Mouse (Mus musculus) spleen, adult 2 months (tissue): ENCODE measurements around the gene Kif26a. TPM values are rescaled to one million over a fixed set of nuclear protein-coding genes. Genes with fewer than 3 reads are reported as not detected.

ENCODE experiments used
- DNase-seq, 2 experiments: peaks; one replicate each; pipeline versions ENCODE4 v3.0.0 to v3.0.0-alpha.2; 2012 to 2021; ENCODE audit warnings: low spot score in 2 of 2, low read depth in 1 of 2
- H3K27ac ChIP-seq: fragments of 200-500 bp; 2 replicates; pipeline ENCODE4 v1.5.1; 2012; ENCODE audit warnings: low read length, inconsistent platforms; ENCODE audit not compliant: insufficient read depth
- H3K27me3 ChIP-seq: fragments of 200-500 bp; 2 replicates; pipeline ENCODE4 v1.6.1; 2012; ENCODE audit warnings: mild to moderate bottlenecking, moderate library complexity, low read length, inconsistent platforms; ENCODE audit not compliant: control insufficient read depth, insufficient read depth
- H3K36me3 ChIP-seq: fragments of 200-500 bp; 2 replicates; pipeline ENCODE4 v1.6.1; 2012; ENCODE audit warnings: mild to moderate bottlenecking, low read length, inconsistent platforms; ENCODE audit not compliant: control insufficient read depth, insufficient read depth
- H3K4me1 ChIP-seq: fragments of 200-500 bp; 2 replicates; pipeline ENCODE4 v1.6.1; 2011; ENCODE audit warnings: inconsistent platforms; ENCODE audit not compliant: control insufficient read depth, insufficient read depth, insufficient read length
- H3K4me3 ChIP-seq: fragments of 200-500 bp; 2 replicates; pipeline ENCODE4 v1.5.1; 2011; ENCODE audit warnings: mild to moderate bottlenecking, inconsistent platforms; ENCODE audit not compliant: insufficient read depth, insufficient read length; ENCODE audit errors: extremely low read depth
- CTCF ChIP-seq: fragments of 200-500 bp; IDR thresholded peaks from 2 replicates; pipeline ENCODE4 v1.5.1; 2011; ENCODE audit warnings: mild to moderate bottlenecking, inconsistent platforms; ENCODE audit not compliant: insufficient read depth, insufficient read length, insufficient replicate concordance; ENCODE audit errors: extremely low read depth
- POLR2A ChIP-seq: fragments of 200-500 bp; IDR thresholded peaks from 2 replicates; pipeline ENCODE4 v1.6.1; 2011; ENCODE audit warnings: low read depth, low read length, inconsistent platforms
- WGBS: fragments of 180-500 bp; shearing (Covaris S2); methylation state at CpG from one replicate; pipeline ENCODE4 v1.1.7; 2018; 5-methylcytosine and 5-hydroxymethylcytosine counted together
- polyA plus RNA-seq: library from polyadenylated mRNA; depleted of rRNA; stranded (reverse); fragments of >200 nt; gene quantifications from 2 replicates; pipeline ENCODE4 v1.2.3, GENCODE M21; 2012

Kif26a gene
- polyA plus RNA-seq, 1 experiment: 1.8 TPM

DNA sequence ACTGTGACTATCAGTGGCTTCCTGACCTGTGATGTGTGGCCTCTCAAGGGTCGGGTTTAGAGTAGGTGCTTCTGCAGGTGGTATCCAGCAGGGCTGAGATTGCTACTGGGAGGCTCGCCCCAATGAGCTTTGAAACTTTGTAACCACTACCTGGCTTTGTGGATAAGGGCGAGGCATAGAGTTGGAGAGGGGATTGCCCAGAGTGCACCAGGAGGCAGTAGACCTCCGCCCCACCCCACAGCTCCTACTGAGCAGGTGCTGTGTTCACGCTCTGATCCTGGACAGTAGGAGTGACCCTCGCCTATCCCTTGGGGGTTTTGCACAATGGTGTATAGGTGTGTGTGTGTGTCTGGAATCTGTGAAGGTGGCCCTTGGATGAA lies 18.8 kb downstream of the Kif26a start:
- no peaks in the 10 kb centered on the region for H3K36me3 ChIP-seq
- H3K4me1 ChIP-seq: no peaks in the 10 kb centered on the region
- DNase-seq: no peak
- H3K27ac ChIP-seq: no peak overlapping the region
- no peak overlapping the region for H3K4me3 ChIP-seq
- 69% methylated on average over 6 of the region's 6 CpGs for WGBS
- H3K27me3 ChIP-seq: no peaks in the 10 kb centered on the region
- no peak for TF ChIP-seq CTCF
- no peak for TF ChIP-seq POLR2A

DNA sequence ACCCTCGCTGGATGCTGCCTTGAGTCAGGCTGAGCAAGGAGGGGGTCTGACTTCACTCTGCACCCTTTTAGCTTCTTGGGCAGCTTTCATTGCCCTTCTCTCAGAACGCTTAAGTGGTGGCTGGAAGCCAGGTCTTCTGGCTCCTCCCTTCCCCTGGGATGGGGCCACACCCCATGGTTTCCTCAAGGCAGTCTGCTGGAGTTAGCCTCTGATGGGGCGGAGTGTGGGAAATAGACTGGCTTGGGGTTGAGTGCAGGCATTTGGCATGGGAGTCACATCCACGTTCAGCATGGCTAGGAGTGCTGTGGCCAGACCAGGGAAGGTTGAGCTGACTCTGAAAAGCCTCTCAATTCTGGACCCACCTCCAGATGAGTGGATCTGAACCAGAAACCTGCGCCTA lies 23.2 kb downstream of the Kif26a start:
- DNase-seq: no peak
- Histone ChIP-seq H3K4me1 (no peaks in the 10 kb centered on the region), H3K27me3 (no peaks in the 10 kb centered on the region), H3K36me3 (no peaks in the 10 kb centered on the region), H3K27ac (no peak overlapping the region), H3K4me3 (no peak overlapping the region)
- TF ChIP-seq POLR2A (no peak), CTCF (no peak)
- 81% methylated on average over 5 of the region's 5 CpGs for WGBS

DNA sequence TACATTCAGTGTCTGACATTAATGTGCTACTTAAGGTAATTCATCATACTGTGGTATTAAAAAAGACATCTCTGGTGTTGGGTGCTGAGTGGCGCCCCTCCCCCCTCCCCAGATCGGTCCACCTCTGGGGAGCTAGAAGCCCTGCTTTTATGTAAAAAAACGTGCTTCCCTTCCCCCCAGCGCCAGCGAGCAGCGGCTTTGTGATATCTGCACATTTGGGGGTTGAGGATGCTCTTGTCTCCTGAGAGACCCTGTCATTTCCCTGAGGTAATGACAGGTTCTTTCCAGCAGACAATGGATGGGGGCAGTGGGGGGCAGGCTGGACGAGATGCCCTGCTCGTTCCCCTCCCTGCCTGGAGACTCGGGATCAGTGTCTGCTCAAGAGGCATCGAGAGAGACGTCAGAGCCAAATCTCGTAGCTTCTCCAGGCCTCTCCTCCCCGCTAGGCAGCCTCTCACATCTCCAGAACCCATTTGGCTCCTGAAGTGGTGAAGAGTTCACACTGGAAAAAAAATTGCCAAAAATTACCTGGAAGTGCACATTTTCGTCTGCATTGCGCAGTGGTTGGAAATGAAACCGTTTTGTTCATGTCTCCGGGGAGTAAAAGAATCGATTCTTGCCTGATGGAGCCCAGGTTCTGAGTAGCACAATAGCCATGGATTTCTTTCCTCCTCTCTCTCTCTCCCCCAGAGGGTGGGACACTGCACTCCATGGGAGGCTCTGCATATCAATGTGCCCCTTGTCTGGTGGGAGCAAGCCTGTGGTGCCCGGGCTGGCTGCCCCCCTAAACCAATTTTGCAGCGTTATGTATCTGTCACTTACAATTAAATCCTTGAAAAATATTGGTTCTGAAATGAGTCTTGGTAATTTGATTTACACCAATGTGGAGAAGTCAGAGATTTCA lies 24.9 kb downstream of the Kif26a start:
- Histone ChIP-seq H3K27ac (no peak overlapping the region), H3K36me3 (no peaks in the 10 kb centered on the region), H3K4me1 (no peaks in the 10 kb centered on the region), H3K27me3 (no peaks in the 10 kb centered on the region), H3K4me3 (no peak overlapping the region)
- WGBS: 83% methylated on average over 20 of the region's 20 CpGs
- no peak for TF ChIP-seq CTCF
- TF ChIP-seq POLR2A: no peak
- DNase-seq: no peak

DNA sequence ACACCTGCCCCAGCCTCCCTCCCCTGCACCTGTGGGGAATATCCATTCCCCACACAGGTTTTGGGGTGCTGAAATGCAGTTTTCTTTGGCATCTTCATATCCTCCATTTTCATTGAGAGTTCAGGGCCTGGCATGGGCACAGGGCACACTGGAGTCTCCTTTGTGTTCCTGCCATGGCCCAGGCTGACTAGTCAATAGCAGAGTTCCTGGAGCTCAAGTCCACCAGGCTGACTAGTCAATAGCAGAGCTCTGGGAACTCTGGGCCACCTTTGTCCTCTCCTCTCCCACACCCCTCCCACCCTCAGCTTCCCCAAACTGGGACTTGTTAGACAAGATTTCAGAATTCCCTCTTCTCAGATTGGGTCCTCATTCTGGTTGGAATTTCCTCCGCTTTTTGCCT lies 25.6 kb downstream of the Kif26a start:
- no peaks in the 10 kb centered on the region for H3K36me3 ChIP-seq
- H3K27me3 ChIP-seq: no peaks in the 10 kb centered on the region
- H3K4me3 ChIP-seq: no peak overlapping the region
- TF ChIP-seq POLR2A (no peak), CTCF (no peak)
- H3K27ac ChIP-seq: no peak overlapping the region
- WGBS: 85% methylated on average over 1 of the region's 1 CpGs
- no peaks in the 10 kb centered on the region for H3K4me1 ChIP-seq
- no peak for DNase-seq

DNA sequence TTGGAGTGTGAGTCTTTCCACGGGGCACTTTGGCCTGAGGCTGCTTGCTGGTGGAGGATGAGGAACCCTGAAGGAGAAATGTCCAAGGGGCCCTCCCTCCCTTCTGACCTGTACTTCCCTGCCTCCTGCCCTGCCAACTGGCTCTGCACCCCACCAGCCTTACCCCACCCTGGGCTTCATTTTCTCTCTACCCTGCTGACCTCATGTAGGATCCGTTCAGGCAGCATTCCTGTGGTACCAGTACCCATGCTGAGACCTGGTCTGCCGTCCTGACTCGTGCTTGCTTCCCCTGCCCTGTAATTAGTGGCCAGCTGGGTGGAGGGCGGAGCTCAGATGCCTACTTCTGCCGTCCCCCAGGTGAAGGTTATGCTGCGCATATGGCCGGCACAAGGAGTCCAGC lies 26.2 kb downstream of the Kif26a start:
- WGBS: 77% methylated on average over 8 of the region's 8 CpGs

DNA sequence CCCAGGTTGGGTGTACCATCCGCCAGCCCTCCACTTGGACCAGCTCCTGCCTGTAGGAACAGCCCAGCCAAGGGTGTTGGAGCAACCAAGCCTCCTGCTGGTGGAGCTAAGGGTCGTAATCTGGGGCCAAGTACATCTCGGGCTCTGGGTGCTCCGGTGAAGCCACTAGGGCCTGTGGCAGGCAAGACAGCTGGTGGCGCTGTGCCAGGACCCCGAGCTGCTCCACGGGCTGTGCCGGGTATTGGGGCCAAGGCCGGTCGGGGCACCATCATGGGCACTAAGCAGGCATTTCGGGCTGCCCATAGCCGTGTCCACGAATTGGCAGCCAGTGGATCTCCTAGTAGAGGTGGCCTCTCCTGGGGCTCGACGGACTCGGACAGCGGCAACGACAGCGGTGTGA lies 31.7 kb downstream of the Kif26a start:
- H3K4me3 ChIP-seq: no peak overlapping the region
- no peak for DNase-seq
- no peaks in the 10 kb centered on the region for H3K27me3 ChIP-seq
- H3K27ac ChIP-seq: no peak overlapping the region
- H3K36me3 ChIP-seq: no peaks in the 10 kb centered on the region
- H3K4me1 ChIP-seq: no peaks in the 10 kb centered on the region
- TF ChIP-seq POLR2A (no peak), CTCF (no peak)
- WGBS: 91% methylated on average over 19 of the region's 19 CpGs

More for the DNA sequence above, 26.2 kb downstream of the Kif26a start:
- no peaks in the 10 kb centered on the region for H3K4me1 ChIP-seq
- no peak overlapping the region for H3K4me3 ChIP-seq
- TF ChIP-seq POLR2A (no peak), CTCF (no peak)
- H3K27ac ChIP-seq: no peak overlapping the region
- DNase-seq: no peak
- H3K27me3 ChIP-seq: no peaks in the 10 kb centered on the region
- H3K36me3 ChIP-seq: no peaks in the 10 kb centered on the region

DNA sequence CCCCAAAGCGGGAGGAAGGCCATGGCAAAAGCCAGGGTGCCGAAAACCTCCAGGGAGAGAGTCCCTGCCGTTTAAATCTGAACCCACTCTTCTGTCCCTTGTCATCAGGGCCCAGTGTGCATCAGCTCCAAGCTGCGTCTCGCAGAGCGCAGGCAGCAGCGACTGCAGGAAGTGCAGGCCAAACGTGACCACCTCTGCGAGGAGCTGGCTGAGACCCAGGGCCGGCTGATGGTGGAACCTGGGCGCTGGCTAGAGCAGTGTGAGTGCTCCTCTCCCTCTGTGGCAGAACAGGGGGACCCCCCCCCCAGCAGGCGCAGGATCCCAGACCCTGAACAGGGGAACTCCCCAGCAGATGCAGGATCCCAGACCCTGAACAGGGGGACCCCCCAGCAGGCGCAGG lies 33.7 kb downstream of the Kif26a start:
- WGBS: 83% methylated on average over 13 of the region's 13 CpGs
- Histone ChIP-seq H3K36me3 (no peaks in the 10 kb centered on the region), H3K27me3 (no peaks in the 10 kb centered on the region), H3K27ac (no peak overlapping the region), H3K4me1 (no peaks in the 10 kb centered on the region), H3K4me3 (no peak overlapping the region)
- TF ChIP-seq CTCF (no peak), POLR2A (no peak)
- DNase-seq: no peak
